Mouse (Mus musculus) midbrain, embryonic 15.5 days (tissue): ENCODE results near the gene Zyg11a. TPM values are rescaled to one million over a fixed set of nuclear protein-coding genes. Genes with fewer than 3 reads are reported as not detected.
"Not testable (repeated sequence)": the region's sequence is repeated elsewhere in the genome, so short reads cannot be mapped to it uniquely, and the experiment has no call there.

Source experiments
- ATAC-seq: fragments of 200-750 bp; cut with Nextera tagmentation; replicated peaks from 2 replicates; pipeline ENCODE4 v1.8.0; 2017; ENCODE audit warnings: moderate TSS enrichment
- H3K27ac ChIP-seq: fragments of 300-500 bp; sonication (generic); 2 replicates; pipeline ENCODE4 v1.5.1; 2015; ENCODE audit warnings: mild to moderate bottlenecking, inconsistent platforms
- H3K27me3 ChIP-seq: fragments of 300-500 bp; sonication (generic); replicated peaks from 2 replicates; pipeline ENCODE4 v1.6.1; 2015; ENCODE audit warnings: inconsistent platforms
- H3K36me3 ChIP-seq: fragments of 300-500 bp; sonication (generic); replicated peaks from 2 replicates; pipeline ENCODE4 v1.6.1; 2015; ENCODE audit warnings: inconsistent platforms
- H3K4me1 ChIP-seq: fragments of 300-500 bp; sonication (generic); 2 replicates; pipeline ENCODE4 v1.6.1; 2015; ENCODE audit warnings: inconsistent platforms
- H3K4me2 ChIP-seq: fragments of 300-500 bp; sonication (generic); 2 replicates; pipeline ENCODE4 v1.6.1; 2015; ENCODE audit warnings: inconsistent platforms, mild to moderate bottlenecking, moderate library complexity
- H3K4me3 ChIP-seq: fragments of 300-500 bp; sonication (generic); 2 replicates; pipeline ENCODE4 v1.5.1; 2015; ENCODE audit warnings: mild to moderate bottlenecking, inconsistent platforms
- H3K9ac ChIP-seq: fragments of 300-500 bp; sonication (generic); 2 replicates; pipeline ENCODE4 v1.6.1; 2015; ENCODE audit warnings: mild to moderate bottlenecking, inconsistent platforms
- H3K9me3 ChIP-seq: fragments of 300-500 bp; sonication (generic); 2 replicates; pipeline ENCODE4 v1.6.1; 2016; ENCODE audit warnings: inconsistent platforms
- WGBS: fragments of 180-500 bp; shearing (Covaris S2); methylation state at CpG from one replicate; pipeline ENCODE4 v1.1.7; 2015; ENCODE audit warnings: mixed read lengths; 5-methylcytosine and 5-hydroxymethylcytosine counted together
- polyA plus RNA-seq: library from polyadenylated mRNA; unstranded; fragments of >200 nt; fragmentation: Nextera tagmentation; extraction: Ambion mirVana; gene quantifications from 2 replicates; pipeline ENCODE4 v1.2.1, GENCODE M21; 2015

Zyg11a gene
- polyA plus RNA-seq, 1 experiment from 2014 or later: not detected

- not testable (repeated sequence) for H3K4me3 ChIP-seq, H3K4me1 ChIP-seq, H3K4me2 ChIP-seq, H3K27ac ChIP-seq, H3K9ac ChIP-seq, H3K9me3 ChIP-seq, ATAC-seq, H3K36me3 ChIP-seq, H3K27me3 ChIP-seq
- WGBS: 90% methylated on average over 2 of the region's 2 CpGs
These were observed 74.7 kb downstream of the Zyg11a start for GRCm38 (mm10) chr4:108143178-108143577.

- WGBS: 93% methylated on average over 5 of the region's 5 CpGs
- no peaks in the 10 kb centered on the region for H3K4me1 ChIP-seq
- H3K36me3 ChIP-seq: no peaks in the 10 kb centered on the region
- no peaks in the 10 kb centered on the region for H3K9me3 ChIP-seq
- no peak overlapping the region for H3K27ac ChIP-seq
- no peaks in the 10 kb centered on the region for H3K27me3 ChIP-seq
- H3K9ac ChIP-seq: no peak overlapping the region
- no peak for ATAC-seq
- no peak overlapping the region for H3K4me3 ChIP-seq
- H3K4me2 ChIP-seq: no peak overlapping the region
These were observed 80.9 kb downstream of the Zyg11a start for GRCm38 (mm10) chr4:108136938-108137337.

Other genes with a start within 250 kb of the Zyg11a start
- gene Slc1a7, start 249.7 kb downstream of the Zyg11a start, polyA plus RNA-seq: 0.09 TPM in 1 of 2 replicates, not detected in the other
- gene Podn, start 121.6 kb downstream of the Zyg11a start, polyA plus RNA-seq: 0.23 and 0.42 TPM in 2 replicates
- 189 and 198 TPM in 2 replicates for gene Scp2, start 73.0 kb downstream of the Zyg11a start, polyA plus RNA-seq
- gene Echdc2, start 52.6 kb downstream of the Zyg11a start, polyA plus RNA-seq: 7.2 and 9.6 TPM in 2 replicates
- 33.9 and 37.3 TPM in 2 replicates for gene Zyg11b, start 83.0 kb upstream of the Zyg11a start, polyA plus RNA-seq
- gene Coa7, start 110.1 kb upstream of the Zyg11a start, polyA plus RNA-seq: 51.1 and 51.4 TPM in 2 replicates
- 6.4 TPM in 2 replicates for gene Shisal2a, start 165.3 kb upstream of the Zyg11a start, polyA plus RNA-seq
- 25.1 and 29.1 TPM in 2 replicates for gene Gpx7, start 188.9 kb upstream of the Zyg11a start, polyA plus RNA-seq
- 58.8 and 70.0 TPM in 2 replicates for gene Tut4, start 241.4 kb upstream of the Zyg11a start, polyA plus RNA-seq